Mouse (Mus musculus) liver, postnatal 0 days (tissue): Measurements from ENCODE around the gene Gm20441.
"Not testable (repeated sequence)": the region's sequence is repeated elsewhere in the genome, so short reads cannot be mapped to it uniquely, and the experiment has no call there.

Source experiments
- CTCF ChIP-seq: sonication (generic); IDR thresholded peaks from 2 replicates; pipeline ENCODE4 v1.5.1; 2016; ENCODE audit warnings: antibody characterized with exemption, low read depth
- EP300 ChIP-seq: IDR thresholded peaks from 2 replicates; pipeline ENCODE4 v1.6.1; 2016; ENCODE audit warnings: antibody characterized with exemption, low read depth, mild to moderate bottlenecking

- TF ChIP-seq EP300, CTCF: not testable (repeated sequence)
Measured at GRCm38 (mm10) chr10:75767756-75768155, 13.0 kb downstream of the Gm20441 start.
